Mouse (Mus musculus) cerebellum, adult 2 months (tissue): Measurements from ENCODE around the gene Commd8. TPM values are rescaled to one million over a fixed set of nuclear protein-coding genes. Genes with fewer than 3 reads are reported as not detected.

Experiments used
- DNase-seq, 2 experiments: peaks; one replicate each; pipeline ENCODE4 v3.0.0; 2021
- H3K27ac ChIP-seq: fragments of 200-500 bp; 2 replicates; pipeline ENCODE4 v1.5.1; 2012; ENCODE audit warnings: low read length, control low read depth, inconsistent platforms; ENCODE audit not compliant: insufficient read depth
- H3K27me3 ChIP-seq: fragments of 200-500 bp; 2 replicates; pipeline ENCODE4 v1.6.1; 2012; ENCODE audit warnings: inconsistent platforms, mild to moderate bottlenecking, low read length, moderate library complexity; ENCODE audit not compliant: control insufficient read depth, insufficient read depth
- H3K4me1 ChIP-seq: fragments of 200-500 bp; 2 replicates; pipeline ENCODE4 v1.6.1; 2011; ENCODE audit warnings: low read length; ENCODE audit not compliant: control insufficient read depth, insufficient read depth
- H3K4me3 ChIP-seq: fragments of 200-500 bp; replicated peaks from 2 replicates; pipeline ENCODE3; 2011; ENCODE audit warnings: mild to moderate bottlenecking, low read depth, low read length, control low read depth; ENCODE audit not compliant: insufficient read depth
- CTCF ChIP-seq: fragments of 200-500 bp; IDR thresholded peaks from 2 replicates; pipeline ENCODE4 v1.5.1; 2011; ENCODE audit warnings: low read depth, mild to moderate bottlenecking, control low read depth, low read length, moderate library complexity, borderline replicate concordance; ENCODE audit not compliant: insufficient read depth
- POLR2A ChIP-seq: fragments of 200-500 bp; IDR thresholded peaks from 2 replicates; pipeline ENCODE4 v1.6.1; 2011; ENCODE audit warnings: low read length, control low read depth, borderline replicate concordance; ENCODE audit not compliant: insufficient read depth
- WGBS: fragments of 180-500 bp; shearing (Covaris S2); methylation state at CpG from one replicate; pipeline ENCODE4 v1.1.7; 2018; 5-methylcytosine and 5-hydroxymethylcytosine counted together
- polyA plus RNA-seq: library from polyadenylated mRNA; depleted of rRNA; stranded (reverse); fragments of >200 nt; gene quantifications from 2 replicates; pipeline ENCODE4 v1.2.3, GENCODE M21; 2012; rRNA removed

Gene Commd8
- polyA plus RNA-seq = 58.7 and 62.1 TPM in 2 replicates

GRCm38 (mm10) chr5:72167594-72168284, at the start of gene Commd8:
TSS of gene Commd8 (minus strand) at chr5:72168189.
- H3K4me3 ChIP-seq = peak within 1 kb of the TSS; percentile 97
- no peaks in the 10 kb centered on the region for H3K27me3 ChIP-seq
- under 1% methylated on average over 38 of the region's 38 CpGs for WGBS
- no peaks in the 10 kb centered on the region for H3K4me1 ChIP-seq
- peak within 1 kb of the TSS; percentile 61; the same call in 1 of the 2 replicates for H3K27ac ChIP-seq
- peak; percentile 91 to 94 for DNase-seq
- no peak for TF ChIP-seq CTCF
- peak; percentile 69; the same call in 1 of the 2 replicates for TF ChIP-seq POLR2A

GRCm38 (mm10) chr5:72211741-72212140, 43.8 kb upstream of the Commd8 start:
- WGBS = 96% methylated on average over 18 of the region's 18 CpGs
- Histone ChIP-seq H3K27me3 (no peaks in the 10 kb centered on the region; the same call in 1 of the 2 replicates), H3K4me1 (no peaks in the 10 kb centered on the region), H3K4me3 (no peak overlapping the region), H3K27ac (no peak overlapping the region)
- DNase-seq = no peak
- no peak for TF ChIP-seq CTCF
- TF ChIP-seq POLR2A = no peak

- peak; percentile 18 to 54 for DNase-seq
- Histone ChIP-seq H3K4me3 (no peak overlapping the region), H3K4me1 (no peaks in the 10 kb centered on the region), H3K27ac (no peak overlapping the region), H3K27me3 (no peaks in the 10 kb centered on the region; the same call in 1 of the 2 replicates)
- no peak for TF ChIP-seq CTCF
- TF ChIP-seq POLR2A = no peak
- 7% methylated on average over 5 of the region's 5 CpGs for WGBS
Measured at GRCm38 (mm10) chr5:72210812-72211139, 42.8 kb upstream of the Commd8 start.

- no peak overlapping the region for H3K27ac ChIP-seq
- no peak overlapping the region for H3K4me3 ChIP-seq
- TF ChIP-seq POLR2A (no peak), CTCF (no peak)
- DNase-seq = no peak
- 53% methylated on average over 13 of the region's 13 CpGs for WGBS
- no peaks in the 10 kb centered on the region; the same call in 1 of the 2 replicates for H3K27me3 ChIP-seq
- H3K4me1 ChIP-seq = no peaks in the 10 kb centered on the region
Measured at GRCm38 (mm10) chr5:72210123-72210811, 42.3 kb upstream of the Commd8 start.

- TF ChIP-seq CTCF (no peak), POLR2A (no peak)
- Histone ChIP-seq H3K27ac (no peak overlapping the region), H3K4me1 (no peaks in the 10 kb centered on the region), H3K27me3 (no peaks in the 10 kb centered on the region; the same call in 1 of the 2 replicates), H3K4me3 (no peak overlapping the region)
- no peak for DNase-seq
- 91% methylated on average over 1 of the region's 1 CpGs for WGBS
Measured at GRCm38 (mm10) chr5:72208515-72208914, 40.5 kb upstream of the Commd8 start.

GRCm38 (mm10) chr5:72205271-72205670, 37.3 kb upstream of the Commd8 start:
- no peaks in the 10 kb centered on the region; the same call in 1 of the 2 replicates for H3K4me1 ChIP-seq
- H3K4me3 ChIP-seq = no peak overlapping the region
- 93% methylated on average over 5 of the region's 5 CpGs for WGBS
- DNase-seq = no peak
- H3K27me3 ChIP-seq = no peaks in the 10 kb centered on the region; the same call in 1 of the 2 replicates
- TF ChIP-seq POLR2A (no peak), CTCF (no peak)
- no peak overlapping the region for H3K27ac ChIP-seq

- no peak for DNase-seq
- 99% methylated on average over 2 of the region's 2 CpGs for WGBS
- H3K4me3 ChIP-seq = no peak overlapping the region
- H3K27ac ChIP-seq = no peak overlapping the region
- H3K4me1 ChIP-seq = no peaks in the 10 kb centered on the region; the same call in 1 of the 2 replicates
- TF ChIP-seq POLR2A = no peak
- no peak for TF ChIP-seq CTCF
- H3K27me3 ChIP-seq = no peaks in the 10 kb centered on the region; the same call in 1 of the 2 replicates
Measured at GRCm38 (mm10) chr5:72204507-72204906, 36.5 kb upstream of the Commd8 start.
